Mouse (Mus musculus) MEL (cell line): ENCODE data around the gene Tmem151b. TPM values are rescaled to one million over a fixed set of nuclear protein-coding genes. Genes with fewer than 3 reads are reported as not detected.

Experiments used
- DNase-seq: peaks from one replicate; pipeline ENCODE4 v3.0.0; 2011; ENCODE audit warnings: low read depth, low spot score
- H3K27ac ChIP-seq: 2 replicates; pipeline ENCODE4 v1.5.1; 2012; ENCODE audit warnings: low read depth, mild to moderate bottlenecking, control low read depth, low read length, moderate library complexity; ENCODE audit not compliant: control insufficient read depth
- H3K27me3 ChIP-seq, 2 experiments: fragments of 150-350 bp in 1 of 2; sonication (generic) in 1 of 2; 2 replicates each; pipeline ENCODE4 v1.6.1; 2012; ENCODE audit warnings: low read length in 2 of 2, mild to moderate bottlenecking in 2 of 2, improper control_type of control experiment in 1 of 2, moderate library complexity in 1 of 2; ENCODE audit not compliant: insufficient read depth in 2 of 2, control insufficient read depth in 1 of 2
- H3K36me3 ChIP-seq, 2 experiments: 2 replicates each; pipeline ENCODE4 v1.6.1; 2012 to 2014; ENCODE audit warnings: low read length in 2 of 2, improper control_type of control experiment in 1 of 2, inconsistent platforms in 1 of 2, mild to moderate bottlenecking in 1 of 2; ENCODE audit not compliant: insufficient read depth in 2 of 2, control insufficient read depth in 1 of 2
- H3K4me1 ChIP-seq, 2 experiments: fragments of 150-350 bp in 1 of 2; sonication (generic) in 1 of 2; 2 replicates each; pipeline ENCODE4 v1.6.1; 2012; ENCODE audit warnings: low read length in 2 of 2, improper control_type of control experiment in 1 of 2, mild to moderate bottlenecking in 1 of 2; ENCODE audit not compliant: insufficient read depth in 2 of 2, control insufficient read depth in 1 of 2
- H3K4me3 ChIP-seq, 2 experiments: fragments of 150-350 bp in 1 of 2; sonication (generic) in 1 of 2; 2 replicates each; pipeline ENCODE4 v1.5.1; 2012; ENCODE audit warnings: low read depth in 2 of 2, low read length in 2 of 2, mild to moderate bottlenecking in 2 of 2, moderate library complexity in 2 of 2, control low read depth in 1 of 2, improper control_type of control experiment in 1 of 2; ENCODE audit not compliant: control insufficient read depth in 1 of 2, insufficient read depth in 1 of 2
- H3K79me2 ChIP-seq: 2 replicates; pipeline ENCODE4 v1.6.1; 2012; ENCODE audit warnings: mild to moderate bottlenecking, low read length, moderate library complexity; ENCODE audit not compliant: control insufficient read depth, poor library complexity, insufficient read depth
- H3K9ac ChIP-seq: 2 replicates; pipeline ENCODE4 v1.6.1; 2012; ENCODE audit warnings: low read depth, mild to moderate bottlenecking, control low read depth, low read length, moderate library complexity; ENCODE audit not compliant: control insufficient read depth, poor library complexity, severe bottlenecking
- H3K9me3 ChIP-seq: fragments of 150-350 bp; sonication (generic); replicated peaks from 2 replicates; pipeline ENCODE4 v1.6.1; 2012; ENCODE audit warnings: mild to moderate bottlenecking, low read length, improper control_type of control experiment, moderate library complexity; ENCODE audit not compliant: insufficient read depth
- BHLHE40 ChIP-seq: IDR thresholded peaks from 2 replicates; pipeline ENCODE4 v1.6.1; 2012; ENCODE audit warnings: low read depth, mild to moderate bottlenecking, inconsistent platforms, low read length, improper control_type of control experiment, borderline replicate concordance
- CHD2 ChIP-seq: IDR thresholded peaks from 2 replicates; pipeline ENCODE4 v1.6.1; 2011; ENCODE audit warnings: low read length, improper control_type of control experiment
- E2F4 ChIP-seq: IDR thresholded peaks from 2 replicates; pipeline ENCODE4 v1.6.1; 2011; ENCODE audit warnings: low read depth, low read length, improper control_type of control experiment, borderline replicate concordance
- ELF1 ChIP-seq: IDR thresholded peaks from 2 replicates; pipeline ENCODE4 v1.6.1; 2014; ENCODE audit warnings: low read depth, mild to moderate bottlenecking, inconsistent platforms, low read length, improper control_type of control experiment, moderate library complexity
- EP300 ChIP-seq, 2 experiments: IDR thresholded peaks; 2 replicates each; pipeline ENCODE4 v1.6.1; 2011; ENCODE audit warnings: improper control_type of control experiment in 2 of 2, low read length in 2 of 2, low read depth in 1 of 2, mild to moderate bottlenecking in 1 of 2
- ETS1 ChIP-seq: IDR thresholded peaks from 2 replicates; pipeline ENCODE4 v1.6.1; 2012; ENCODE audit warnings: low read depth, mild to moderate bottlenecking, inconsistent platforms, low read length, improper control_type of control experiment, moderate library complexity
- GABPA ChIP-seq: IDR thresholded peaks from 2 replicates; pipeline ENCODE4 v1.6.1; 2012; ENCODE audit warnings: low read depth, mild to moderate bottlenecking, inconsistent platforms, low read length, improper control_type of control experiment, moderate library complexity
- GATA1 ChIP-seq: IDR thresholded peaks from 2 replicates; pipeline ENCODE4 v1.6.1; 2011; ENCODE audit warnings: low read depth, low read length, improper control_type of control experiment
- HCFC1 ChIP-seq: IDR thresholded peaks from 2 replicates; pipeline ENCODE4 v1.6.1; 2012; ENCODE audit warnings: low read depth, mild to moderate bottlenecking, inconsistent platforms, low read length, improper control_type of control experiment, moderate library complexity
- KAT2A ChIP-seq: conservative IDR thresholded peaks from 2 replicates; pipeline ENCODE4 v1.6.1; 2012; ENCODE audit warnings: low read depth, low read length, improper control_type of control experiment, inconsistent platforms
- MAX ChIP-seq: IDR thresholded peaks from 2 replicates; pipeline ENCODE4 v1.6.1; 2011; ENCODE audit warnings: low read length, improper control_type of control experiment
- MAZ ChIP-seq: IDR thresholded peaks from 2 replicates; pipeline ENCODE4 v1.6.1; 2012; ENCODE audit warnings: low read depth, mild to moderate bottlenecking, inconsistent platforms, low read length, improper control_type of control experiment
- MEF2A ChIP-seq: IDR thresholded peaks from 2 replicates; pipeline ENCODE4 v1.6.1; 2014; ENCODE audit warnings: low read depth, mild to moderate bottlenecking, inconsistent platforms, low read length, improper control_type of control experiment; ENCODE audit not compliant: poor library complexity, insufficient replicate concordance, severe bottlenecking; ENCODE audit errors: extremely low read depth
- MXI1 ChIP-seq: IDR thresholded peaks from 2 replicates; pipeline ENCODE4 v1.6.1; 2011; ENCODE audit warnings: mild to moderate bottlenecking, low read depth, low read length, improper control_type of control experiment
- MYC ChIP-seq: IDR thresholded peaks from 2 replicates; pipeline ENCODE4 v1.6.1; 2011; ENCODE audit warnings: low read depth, mild to moderate bottlenecking, low read length, improper control_type of control experiment, moderate library complexity
- NELFE ChIP-seq: IDR thresholded peaks from 2 replicates; pipeline ENCODE4 v1.6.1; 2011; ENCODE audit warnings: low read depth, low read length, improper control_type of control experiment
- NRF1 ChIP-seq: IDR thresholded peaks from 2 replicates; pipeline ENCODE4 v1.6.1; 2014; ENCODE audit warnings: low read depth, mild to moderate bottlenecking, inconsistent platforms, low read length, improper control_type of control experiment, moderate library complexity; ENCODE audit not compliant: poor library complexity, insufficient read depth, severe bottlenecking
- POLR2A ChIP-seq, 2 experiments: IDR thresholded peaks; 2 replicates each; pipeline ENCODE4 v1.6.1; 2011 to 2012; ENCODE audit warnings: low read length in 2 of 2, mild to moderate bottlenecking in 2 of 2, control low read depth in 1 of 2, improper control_type of control experiment in 1 of 2, low read depth in 1 of 2, moderate library complexity in 1 of 2; ENCODE audit not compliant: control insufficient read depth in 1 of 2, insufficient read depth in 1 of 2, poor library complexity in 1 of 2
- POLR2AphosphoS2 ChIP-seq: IDR thresholded peaks from 2 replicates; pipeline ENCODE4 v1.6.1; 2011; ENCODE audit warnings: low read length, improper control_type of control experiment
- POLR2AphosphoS5 ChIP-seq: IDR thresholded peaks from 2 replicates; pipeline ENCODE4 v1.6.1; 2012; ENCODE audit warnings: low read depth, borderline replicate concordance, mild to moderate bottlenecking, inconsistent platforms, low read length, moderate library complexity, mixed read lengths
- RCOR1 ChIP-seq: IDR thresholded peaks from 2 replicates; pipeline ENCODE4 v1.6.1; 2012; ENCODE audit warnings: low read depth, mild to moderate bottlenecking, inconsistent platforms, low read length, improper control_type of control experiment
- SIN3A ChIP-seq: IDR thresholded peaks from 2 replicates; pipeline ENCODE4 v1.6.1; 2012; ENCODE audit warnings: low read length, improper control_type of control experiment, inconsistent platforms
- TAL1 ChIP-seq: IDR thresholded peaks from 2 replicates; pipeline ENCODE4 v1.6.1; 2012; ENCODE audit warnings: mild to moderate bottlenecking, inconsistent platforms, low read length, moderate library complexity, mixed read lengths
- TBP ChIP-seq: IDR thresholded peaks from 2 replicates; pipeline ENCODE4 v1.8.0; 2011; ENCODE audit warnings: low read depth, low read length, improper control_type of control experiment
- TCF12 ChIP-seq: IDR thresholded peaks from 2 replicates; pipeline ENCODE4 v1.6.1; 2014; ENCODE audit warnings: low read depth, mild to moderate bottlenecking, inconsistent platforms, low read length, improper control_type of control experiment, moderate library complexity
- UBTF ChIP-seq: IDR thresholded peaks from 2 replicates; pipeline ENCODE4 v1.6.1; 2012; ENCODE audit warnings: low read depth, mild to moderate bottlenecking, inconsistent platforms, low read length, improper control_type of control experiment, moderate library complexity, borderline replicate concordance; ENCODE audit not compliant: insufficient read depth
- USF1 ChIP-seq: IDR thresholded peaks from 2 replicates; pipeline ENCODE4 v1.6.1; 2014; ENCODE audit warnings: low read depth, mild to moderate bottlenecking, inconsistent platforms, low read length, improper control_type of control experiment, moderate library complexity
- ZC3H11A ChIP-seq: IDR thresholded peaks from 2 replicates; pipeline ENCODE4 v1.6.1; 2012; ENCODE audit warnings: low read depth, mild to moderate bottlenecking, inconsistent platforms, low read length, improper control_type of control experiment
- ZNF384 ChIP-seq: IDR thresholded peaks from 2 replicates; pipeline ENCODE4 v1.6.1; 2012; ENCODE audit warnings: low read depth, mild to moderate bottlenecking, inconsistent platforms, low read length, improper control_type of control experiment
- polyA plus RNA-seq, 2 experiments: library from polyadenylated mRNA; stranded (reverse) in 1 of 2; unstranded in 1 of 2; fragments of >175 nt in 1 of 2; fragments of >200 nt in 1 of 2; gene quantifications; 2 replicates each; pipeline versions ENCODE4 v1.2.1 to v1.2.4; 2012; ENCODE audit warnings: low replicate concordance in 2 of 2, low read depth in 1 of 2; ENCODE audit not compliant: insufficient read length in 2 of 2, insufficient read depth in 1 of 2, missing spikeins in 1 of 2
- total RNA-seq: library from RNA; depleted of rRNA; stranded (reverse); fragments of 300-350 nt; gene quantifications from 2 replicates; pipeline ENCODE4 v1.2.3, GENCODE M21; 2012

The Tmem151b gene
- total and polyA plus RNA-seq, 3 experiments, result 0.15 to 1.1 TPM; not detected in 1

- Histone ChIP-seq H3K9me3 (no peaks in the 10 kb centered on the region), H3K9ac (no peak overlapping the region), H3K4me3 (no peak overlapping the region), H3K4me1 (peaks cover 0 to 26% of the 10 kb centered on the region in 2 experiments; a peak in 3 of 4 replicates), H3K27ac (no peak overlapping the region), H3K27me3 (peaks cover 0 to 2% of the 10 kb centered on the region in 2 experiments; a peak in 3 of 4 replicates), H3K36me3 (peaks cover 0 to 7% of the 10 kb centered on the region in 2 experiments; a peak in 2 of 4 replicates), H3K79me2 (no peaks in the 10 kb centered on the region; the same call in 1 of the 2 replicates)
- TF ChIP-seq MXI1 (no peak), POLR2AphosphoS2 (no peak), E2F4 (no peak), SIN3A (no peak), NRF1 (no peak), ELF1 (no peak), GATA1 (no peak), RCOR1 (no peak), GABPA (no peak), TAL1 (no peak), TBP (no peak), HCFC1 (no peak), UBTF (no peak), ETS1 (no peak), TCF12 (no peak), CHD2 (no peak), ZC3H11A (no peak), POLR2A (IDR thresholded peaks at IDR 0.05; ENCODE audit: control insufficient read depth in 1 of 2, insufficient read depth in 1 of 2, low read depth in 1 of 2, low read length in 2 of 2, poor library complexity in 1 of 2) (no peak), ZNF384 (no peak), EP300 (IDR thresholded peaks at IDR 0.05; ENCODE audit: low read depth in 1 of 2, low read length in 2 of 2) (no peak)
- DNase-seq, result no peak
Measured at GRCm38 (mm10) chr17:45551249-45551796, 1.8 kb upstream of the Tmem151b start.

- no peak overlapping the region for H3K4me3 ChIP-seq
- H3K9me3 ChIP-seq, result no peaks in the 10 kb centered on the region
- no peak for DNase-seq
- no peak overlapping the region for H3K9ac ChIP-seq
- no peak overlapping the region for H3K27ac ChIP-seq
- peaks cover 0 to 24% of the 10 kb centered on the region in 2 experiments; a peak in 2 of 4 replicates for H3K4me1 ChIP-seq
- peaks cover 0 to 2% of the 10 kb centered on the region in 2 experiments; a peak in 3 of 4 replicates for H3K27me3 ChIP-seq
- peaks cover 0 to 7% of the 10 kb centered on the region in 2 experiments; a peak in 2 of 4 replicates for H3K36me3 ChIP-seq
- H3K79me2 ChIP-seq, result no peaks in the 10 kb centered on the region
- TF ChIP-seq NELFE (no peak), MXI1 (no peak), USF1 (no peak), MAZ (no peak), HCFC1 (no peak), POLR2AphosphoS5 (no peak), MEF2A (no peak), MAX (no peak), MYC (no peak), BHLHE40 (no peak), KAT2A (no peak), POLR2AphosphoS2 (no peak)
Measured at GRCm38 (mm10) chr17:45550253-45550652, 776 bp upstream of the Tmem151b start.
